Mouse (Mus musculus) forelimb bud, embryonic 11.5 days (tissue): ENCODE results near the gene Heatr1.
"Not testable (repeated sequence)": the region's sequence is repeated elsewhere in the genome, so short reads cannot be mapped to it uniquely, and the experiment has no call there.

Source experiments
- DNase-seq: peaks from one replicate; pipeline ENCODE4 v3.0.0-alpha.2; 2012; ENCODE audit warnings: low read depth, low spot score

Gene Heatr1

DNA sequence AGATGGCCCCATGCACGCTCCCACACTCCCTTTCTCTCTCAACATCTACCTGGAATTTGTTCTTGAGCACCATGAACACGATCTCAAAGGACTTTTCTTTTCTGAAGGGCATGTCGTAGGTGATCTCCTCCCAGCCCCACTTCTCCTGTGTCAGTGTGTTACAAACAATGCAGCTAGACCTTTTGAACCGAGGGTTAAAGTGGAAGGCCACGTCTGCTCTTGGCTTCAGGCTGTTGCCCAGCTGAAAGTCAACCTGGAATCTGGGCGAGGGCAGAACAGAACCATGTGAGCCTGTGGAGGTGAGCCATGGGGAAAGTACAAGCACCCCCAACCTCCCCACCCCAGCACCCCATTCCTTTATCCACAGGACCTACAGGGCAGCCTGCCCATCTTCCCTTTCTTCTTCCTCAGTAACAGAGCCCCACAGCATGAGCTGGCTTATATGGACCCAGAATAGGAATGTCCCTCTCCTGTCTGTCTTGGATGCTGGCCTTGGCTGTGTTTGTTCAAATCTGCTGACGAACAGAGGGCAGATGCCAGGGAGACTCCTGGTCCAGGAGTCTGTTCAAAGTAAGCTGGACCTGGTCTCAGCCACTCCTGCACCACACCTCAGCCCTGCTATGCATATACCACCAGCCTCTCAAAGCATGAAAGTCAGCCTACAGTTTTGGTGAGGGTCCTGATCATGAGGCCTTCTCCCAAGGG is 60.0 kb downstream of the Heatr1 start:
- no peak for DNase-seq

DNA sequence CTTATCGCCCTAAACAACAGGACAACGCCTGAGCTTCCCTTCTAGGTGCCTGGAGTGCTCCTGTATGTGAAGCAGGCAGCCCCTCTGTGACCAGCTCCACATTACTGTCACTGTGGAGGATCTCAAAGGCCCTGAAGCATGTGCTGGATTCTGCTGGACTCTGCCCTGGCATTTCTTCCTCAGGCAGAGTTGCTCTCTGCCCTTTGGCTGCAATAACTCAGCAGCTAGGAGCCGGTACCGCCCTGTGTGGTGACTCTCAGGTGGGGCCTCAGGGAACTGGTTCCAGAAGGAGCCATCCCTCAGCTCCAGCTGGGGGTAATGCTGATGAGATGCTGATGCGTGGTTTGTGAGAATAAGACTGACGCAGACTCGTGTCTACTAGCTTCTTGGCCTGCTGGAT is 61.9 kb downstream of the Heatr1 start:
- no peak for DNase-seq

DNA sequence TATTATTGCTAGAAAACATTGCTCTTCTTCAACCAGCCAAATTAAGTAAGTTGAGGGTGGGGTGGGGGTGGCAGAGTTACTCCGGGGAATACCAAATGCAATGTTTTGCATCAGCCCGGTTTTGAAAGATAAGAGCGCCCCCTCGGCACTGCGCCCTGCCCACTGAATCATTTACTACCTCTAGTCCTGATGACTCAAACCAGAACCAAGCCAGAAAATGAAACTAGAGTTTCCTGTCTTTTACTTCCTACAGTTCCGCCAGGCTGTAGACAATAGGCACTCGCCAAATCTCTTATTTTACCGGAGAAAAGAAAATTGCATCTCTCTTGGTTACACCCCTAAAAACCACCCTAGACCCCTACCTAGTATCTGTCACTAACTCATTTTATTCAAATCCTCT is 65.6 kb downstream of the Heatr1 start:
- no peak for DNase-seq

GRCm38 (mm10) chr13:12460881-12461729 is 66.3 kb downstream of the Heatr1 start:
- DNase-seq: peak; percentile 81

GRCm38 (mm10) chr13:12461730-12462119 is 66.9 kb downstream of the Heatr1 start:
- DNase-seq: peak; percentile 23

DNA sequence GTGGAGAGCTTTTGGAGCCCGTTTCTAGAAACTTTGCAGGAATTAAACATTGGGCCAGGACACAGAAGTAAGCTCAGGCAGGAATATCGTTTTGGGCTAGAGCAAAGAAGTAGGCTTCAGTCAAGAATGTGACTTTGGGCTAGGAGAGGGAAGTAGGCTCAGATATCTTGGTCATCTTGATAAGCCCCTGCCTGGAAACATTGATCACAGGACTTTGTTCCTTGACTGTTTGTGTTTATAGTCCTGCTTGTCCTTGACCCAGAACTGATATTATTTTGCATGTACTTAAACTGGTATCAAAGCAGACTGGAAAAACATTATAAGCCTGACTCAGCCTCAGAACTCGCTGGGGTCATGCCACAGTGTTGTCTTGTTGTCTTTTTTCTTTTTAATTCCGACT is 67.8 kb downstream of the Heatr1 start:
- no peak for DNase-seq

DNA sequence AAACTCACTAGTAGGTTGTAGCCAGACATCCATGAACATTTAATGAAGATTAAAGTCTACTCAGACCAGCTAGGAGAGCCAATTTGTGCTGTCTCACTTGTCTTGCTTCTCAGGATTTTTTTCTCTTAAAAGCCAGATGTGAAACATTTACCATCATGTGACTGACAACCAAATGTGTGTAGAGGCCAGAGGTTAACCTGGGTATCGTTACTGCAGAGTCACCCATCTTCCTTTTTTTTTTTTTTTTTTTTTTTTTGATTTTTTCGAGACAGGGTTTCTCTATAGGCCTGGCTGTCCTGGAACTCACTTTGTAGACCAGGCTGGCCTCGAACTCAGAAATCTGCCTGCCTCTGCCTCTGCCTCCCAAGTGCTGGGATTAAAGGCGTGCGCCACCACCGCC is 69.3 kb downstream of the Heatr1 start:
- DNase-seq: not testable (repeated sequence)

DNA sequence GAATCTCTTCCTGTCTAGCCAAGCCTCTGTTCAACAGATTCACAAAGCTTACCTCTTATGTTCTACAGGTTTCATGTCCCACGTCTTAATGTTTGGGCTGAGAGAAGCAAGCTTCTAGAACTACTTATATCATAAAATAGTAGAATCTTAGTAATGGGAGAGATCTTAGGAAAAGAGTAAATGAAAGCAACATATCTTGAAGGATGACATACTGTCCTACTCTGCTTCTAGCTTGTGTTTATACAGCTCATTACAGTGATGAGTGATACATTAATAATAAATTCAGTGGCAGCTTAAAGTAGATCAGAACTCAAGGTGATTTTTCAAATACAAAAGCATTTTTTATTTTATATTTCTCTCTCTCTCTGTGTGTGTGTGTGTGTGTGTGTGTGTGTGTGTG is 70.0 kb downstream of the Heatr1 start, which contains the start of gene Lgals8:
Gene Lgals8, minus strand, starts transcription at position 101 of the 400 bp plus-strand sequence.
- DNase-seq: no peak

GRCm38 (mm10) chr13:12468488-12468887 is 73.7 kb downstream of the Heatr1 start:
- no peak for DNase-seq

DNA sequence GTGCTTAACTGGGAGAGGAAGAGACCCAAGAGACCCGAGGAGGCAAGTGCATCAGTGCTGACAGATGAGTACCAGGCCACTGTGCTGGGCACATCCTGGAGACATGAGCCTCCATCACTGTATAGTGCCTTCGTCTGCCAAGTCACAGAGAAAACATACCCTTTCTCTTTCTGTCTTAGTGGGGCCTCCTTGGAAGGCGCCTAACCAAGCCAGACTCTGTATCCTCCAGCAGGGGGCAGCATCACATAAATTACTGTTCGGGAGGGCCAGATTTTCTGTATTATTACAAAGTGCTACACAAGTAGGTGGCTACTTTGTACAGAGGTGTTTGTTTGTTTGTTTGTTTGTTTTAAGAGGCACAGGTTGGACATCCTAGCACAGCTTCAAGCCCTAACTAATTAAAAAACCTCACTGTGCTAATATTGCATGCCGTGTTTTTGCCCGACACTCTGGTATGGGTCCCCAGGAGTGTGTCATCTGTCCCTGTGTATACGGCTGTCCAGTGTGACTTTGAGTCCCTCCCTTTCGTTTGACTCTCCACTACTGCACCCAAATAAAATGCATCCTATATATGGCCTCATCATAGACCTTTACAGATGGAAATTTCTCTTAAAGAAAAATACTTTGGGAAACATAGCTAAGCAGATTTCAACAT is 79.0 kb downstream of the Heatr1 start:
- DNase-seq: peak; percentile 68

GRCm38 (mm10) chr13:12475239-12475638 is 80.4 kb downstream of the Heatr1 start:
- DNase-seq: no peak

- DNase-seq: no peak
These were observed 82.1 kb downstream of the Heatr1 start for GRCm38 (mm10) chr13:12476886-12477285.

DNA sequence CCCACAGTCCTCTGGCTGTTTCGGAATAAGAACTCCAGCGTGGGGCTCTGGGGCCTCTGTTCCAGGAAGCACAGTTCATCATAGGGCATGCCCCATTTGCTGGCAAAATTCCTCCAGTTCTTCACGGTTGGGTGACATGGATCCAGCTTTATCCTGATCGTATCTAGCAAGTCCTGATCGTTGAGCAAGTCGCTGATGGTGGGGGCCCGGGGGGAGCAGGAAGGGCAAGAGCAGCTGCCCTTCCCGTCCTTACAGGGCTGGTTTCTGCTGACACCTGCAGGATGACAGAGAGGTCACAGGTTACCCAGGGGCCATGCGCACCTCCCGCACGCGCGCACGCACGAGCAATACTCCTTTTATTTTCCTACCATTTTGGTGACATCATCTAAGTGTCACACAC is 83.5 kb downstream of the Heatr1 start:
- DNase-seq: no peak

DNA sequence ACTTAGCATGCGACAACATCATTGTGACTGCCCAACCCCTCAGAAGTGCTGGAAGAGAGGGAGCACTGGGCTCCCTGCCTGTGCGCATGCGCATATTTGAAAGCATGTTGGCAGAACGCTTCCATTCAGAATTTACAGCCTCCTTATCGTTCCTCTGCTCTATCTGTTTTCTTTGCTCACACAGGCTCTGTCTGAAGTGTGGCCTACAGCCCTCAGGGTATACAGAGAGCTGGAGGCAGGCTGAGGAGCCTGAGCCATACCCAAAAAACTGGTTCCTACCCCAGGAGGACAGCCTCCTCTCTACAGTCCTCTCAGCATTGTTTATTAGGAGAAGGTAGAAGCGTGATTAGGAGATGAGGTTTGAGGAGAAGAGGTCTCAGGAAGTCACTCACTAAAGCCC is 85.0 kb downstream of the Heatr1 start:
- no peak for DNase-seq

GRCm38 (mm10) chr13:12485197-12485596 is 90.4 kb downstream of the Heatr1 start:
- no peak for DNase-seq

DNA sequence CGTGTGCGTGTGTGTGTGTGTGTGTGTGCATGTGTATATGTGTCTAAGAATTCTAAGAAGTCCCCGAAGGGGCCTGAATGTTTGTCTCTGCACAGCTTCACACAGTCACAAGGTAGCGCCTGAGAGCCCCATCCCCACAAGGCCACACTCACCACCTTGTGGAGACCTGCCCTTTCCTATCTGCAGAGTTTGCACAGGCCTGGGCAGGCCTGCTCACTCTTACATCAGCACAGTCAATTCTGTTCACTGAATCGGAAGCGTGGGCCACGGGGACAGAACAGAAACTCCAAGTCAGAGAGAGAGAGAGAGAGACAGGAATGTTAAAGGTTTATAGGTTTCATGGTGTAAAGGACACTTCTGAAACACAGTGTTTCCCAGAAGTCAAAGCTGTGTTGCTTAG is 90.8 kb downstream of the Heatr1 start:
- peak; percentile 26 for DNase-seq
